Mouse (Mus musculus) CH12.LX (cell line): ENCODE measurements at regions not wholly inside any gene's neighbourhood (a gene's known extent, or its start where the extent isn't known, plus 50 kb on each side); places are given as distances from the start of the nearest gene placed in this dataset.

ENCODE experiments used
- CTCF ChIP-seq, 2 experiments: IDR thresholded peaks in 1 of 2; conservative IDR thresholded peaks in 1 of 2; 2 replicates each; pipeline ENCODE4 v1.5.1; 2011 to 2012; ENCODE audit warnings: low read depth in 2 of 2, low read length in 2 of 2, improper control_type of control experiment in 1 of 2, inconsistent platforms in 1 of 2, mild to moderate bottlenecking in 1 of 2, moderate library complexity in 1 of 2
- ETS1 ChIP-seq: conservative IDR thresholded peaks from 2 replicates; pipeline ENCODE4 v1.6.1; 2012; ENCODE audit warnings: low read depth, mild to moderate bottlenecking, inconsistent platforms, low read length, improper control_type of control experiment, moderate library complexity
- KAT2A ChIP-seq: IDR thresholded peaks from 2 replicates; pipeline ENCODE4 v1.6.1; 2012; ENCODE audit warnings: low read length, improper control_type of control experiment, inconsistent platforms; ENCODE audit not compliant: insufficient replicate concordance
- NRF1 ChIP-seq: IDR thresholded peaks from 2 replicates; pipeline ENCODE4 v1.6.1; 2014; ENCODE audit warnings: low read depth, mild to moderate bottlenecking, inconsistent platforms, low read length, improper control_type of control experiment, moderate library complexity
- POLR2A ChIP-seq: IDR thresholded peaks from 2 replicates; pipeline ENCODE4 v1.6.1; 2011; ENCODE audit warnings: low read depth, mild to moderate bottlenecking, improper control_type of control experiment, low read length
- RAD21 ChIP-seq: IDR thresholded peaks from 2 replicates; pipeline ENCODE4 v1.6.1; 2011; ENCODE audit warnings: low read depth, mild to moderate bottlenecking, low read length, improper control_type of control experiment, moderate library complexity
- USF2 ChIP-seq: conservative IDR thresholded peaks from 2 replicates; pipeline ENCODE4 v1.6.1; 2011; ENCODE audit warnings: low read depth, low read length, improper control_type of control experiment

DNA sequence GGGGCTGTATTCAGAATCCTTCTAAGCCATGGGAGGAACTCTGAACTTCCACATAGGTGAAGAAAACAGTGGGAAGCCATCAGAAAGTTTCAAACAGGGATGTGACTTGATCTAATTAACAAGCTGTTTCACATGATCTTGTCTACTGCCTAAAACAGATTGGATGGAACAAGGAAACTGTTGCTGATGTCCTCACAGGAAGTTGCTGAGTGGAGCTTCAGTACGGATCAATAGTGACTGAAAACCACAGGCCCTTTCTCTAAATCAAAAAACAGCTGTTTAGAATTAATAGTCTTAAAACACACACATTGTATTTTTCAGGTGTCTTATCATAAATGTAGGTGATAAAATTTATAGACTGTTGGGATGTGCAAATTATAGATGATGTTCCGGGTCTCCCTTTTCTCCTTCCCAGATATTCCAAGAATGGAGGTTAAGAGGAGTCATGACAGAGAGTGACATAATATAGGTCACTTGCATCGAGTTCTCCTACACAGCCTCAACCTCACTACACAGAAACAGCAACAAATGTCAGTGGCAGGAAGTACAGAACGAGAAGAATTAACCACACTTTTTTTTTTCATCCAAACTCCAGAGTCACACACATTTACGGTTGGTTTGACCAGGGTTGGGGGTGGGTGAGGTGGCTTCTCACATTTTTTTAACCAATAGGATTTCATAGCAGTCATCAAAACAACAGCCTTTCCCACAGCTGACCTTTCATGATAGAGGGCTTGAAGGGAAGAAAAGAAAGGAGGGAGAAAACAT, 170.4 kb upstream of the Lpp start:
- no peak for TF ChIP-seq USF2
- no peak for TF ChIP-seq KAT2A
- TF ChIP-seq NRF1, result no peak
- no peak for TF ChIP-seq CTCF (conservative IDR thresholded peaks at IDR 0.05 in 1 of 2, IDR thresholded peaks at IDR 0.05 in 1 of 2; ENCODE audit: low read depth in 2 of 2, low read length in 2 of 2)
- no peak for TF ChIP-seq ETS1
- TF ChIP-seq POLR2A, result no peak
- no peak for TF ChIP-seq RAD21
